Mouse (Mus musculus) gastrocnemius, postnatal 14 days (tissue): ENCODE measurements at regions not wholly inside any gene's neighbourhood (a gene's known extent, or its start where the extent isn't known, plus 50 kb on each side); places are given as distances from the start of the nearest gene placed in this dataset.

Experiments used
- DNase-seq: peaks from one replicate; pipeline ENCODE4 v3.0.0; 2021; ENCODE audit warnings: mixed read lengths
- intact Hi-C: fragments of 180-260 bp; cut with DNase I; formaldehyde crosslinking; loops from one replicate; pipeline ENCODE4 v1.15.1; 2025; ENCODE audit warnings: low total_unique reads

DNA sequence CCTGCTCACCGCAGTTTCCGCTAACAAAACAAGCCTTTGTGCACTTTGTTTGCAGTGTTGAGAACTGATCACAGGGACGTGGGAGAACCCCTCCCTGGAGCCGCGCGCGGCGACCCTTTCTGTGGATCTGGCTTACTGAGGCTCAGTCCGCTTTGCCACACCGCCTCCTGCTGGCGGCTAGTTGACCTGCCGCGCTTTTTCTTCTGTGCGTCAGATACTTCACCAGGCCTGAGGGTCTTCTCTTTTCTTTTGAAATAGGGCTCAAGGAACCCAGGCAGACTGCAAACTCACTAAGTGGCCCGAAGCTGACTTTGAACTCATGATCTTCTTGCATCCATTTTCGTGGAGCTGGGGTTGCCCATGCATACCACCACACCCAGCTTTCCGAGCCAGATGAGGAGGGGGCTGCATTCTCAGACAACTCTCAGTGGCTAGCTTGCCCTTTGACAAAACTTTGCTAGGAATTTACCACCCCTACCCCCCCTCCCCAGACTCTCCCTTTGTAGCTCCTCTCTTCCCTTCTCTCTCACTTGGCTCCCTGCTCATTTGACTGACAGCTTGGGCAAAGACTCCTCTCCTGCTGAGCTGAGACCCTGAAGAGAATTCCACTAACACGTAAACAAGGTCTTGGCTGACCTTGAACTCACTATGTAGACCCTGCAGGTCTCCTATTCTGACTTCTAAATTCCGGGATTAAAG, 109.9 kb downstream of the Sox2 start:
- intact Hi-C loops, result no loop called here
- no peak for DNase-seq

DNA sequence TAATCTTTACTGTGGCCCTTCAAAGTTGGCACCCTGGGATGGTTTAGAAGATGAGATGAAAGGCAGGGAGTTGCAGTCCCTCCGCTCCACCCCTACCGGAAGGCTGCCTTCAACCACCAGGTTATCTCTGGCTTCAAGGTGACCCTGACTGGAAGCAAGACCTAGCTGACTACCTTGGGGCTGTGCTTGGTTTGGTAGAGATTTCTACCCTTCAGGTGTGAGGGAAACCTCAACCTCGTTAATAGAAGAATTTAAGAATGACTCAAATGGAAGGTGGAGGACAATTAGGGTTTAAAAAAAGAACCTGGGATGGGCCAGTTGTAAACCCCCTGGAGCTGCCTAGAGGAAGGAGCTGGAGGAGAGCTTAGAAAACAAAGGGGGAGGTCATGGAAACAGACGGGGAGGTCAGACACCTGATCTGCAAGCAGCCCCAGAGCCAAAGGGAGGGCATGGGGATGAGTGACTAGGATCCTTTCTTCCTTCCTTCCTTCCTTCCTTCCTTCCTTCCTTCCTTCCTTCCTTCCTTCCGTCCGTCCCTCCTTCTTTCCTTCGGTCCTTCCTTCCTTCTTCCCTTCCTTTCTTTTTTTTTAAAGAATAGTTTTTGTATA, 111.1 kb downstream of the Sox2 start:
- DNase-seq, result no peak
- intact Hi-C loops, result no loop called here

DNA sequence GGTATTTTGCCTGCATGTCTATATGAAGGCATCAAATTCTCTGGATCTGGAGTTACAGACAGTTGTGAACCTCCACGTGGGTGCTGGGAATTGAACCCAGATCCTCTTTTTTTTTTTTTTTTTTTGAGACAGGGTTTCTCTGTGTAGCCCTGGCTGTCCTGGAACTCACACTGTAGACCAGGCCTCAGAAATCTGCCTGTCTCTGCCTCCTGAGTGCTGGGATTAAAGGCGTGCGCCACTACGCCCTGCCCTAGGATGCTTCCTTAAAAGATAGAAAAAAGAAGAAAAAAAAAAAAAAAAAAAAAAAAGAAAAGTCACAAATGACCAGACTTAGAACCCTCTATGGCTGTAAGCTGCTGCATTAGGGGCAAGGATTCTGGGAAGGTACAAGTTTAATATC, 111.6 kb downstream of the Sox2 start:
- intact Hi-C loops, result no loop called here

DNA sequence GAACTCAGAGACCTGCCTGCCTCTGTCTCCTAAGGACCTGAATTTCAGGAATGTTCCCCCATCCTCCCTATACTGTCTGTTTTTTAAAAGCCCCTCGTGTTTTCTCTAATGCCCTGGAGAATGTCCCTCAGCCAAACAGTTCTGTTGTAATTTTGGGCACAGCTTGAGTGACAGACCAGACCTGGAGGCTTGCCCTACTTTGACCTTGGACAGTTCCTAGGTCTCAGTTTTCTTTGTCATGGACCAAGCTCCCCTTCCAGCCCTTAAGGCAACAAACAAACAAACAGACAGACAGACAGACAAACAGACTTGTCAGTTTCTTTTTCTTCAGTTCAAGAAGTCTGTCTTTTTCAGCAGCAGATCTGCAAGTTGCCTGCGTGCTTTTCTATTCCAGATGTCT, 114.4 kb downstream of the Sox2 start:
- DNase-seq, result no peak
- intact Hi-C loops, result no loop called here

More for the DNA sequence above, 111.6 kb downstream of the Sox2 start:
- no peak for DNase-seq

DNA sequence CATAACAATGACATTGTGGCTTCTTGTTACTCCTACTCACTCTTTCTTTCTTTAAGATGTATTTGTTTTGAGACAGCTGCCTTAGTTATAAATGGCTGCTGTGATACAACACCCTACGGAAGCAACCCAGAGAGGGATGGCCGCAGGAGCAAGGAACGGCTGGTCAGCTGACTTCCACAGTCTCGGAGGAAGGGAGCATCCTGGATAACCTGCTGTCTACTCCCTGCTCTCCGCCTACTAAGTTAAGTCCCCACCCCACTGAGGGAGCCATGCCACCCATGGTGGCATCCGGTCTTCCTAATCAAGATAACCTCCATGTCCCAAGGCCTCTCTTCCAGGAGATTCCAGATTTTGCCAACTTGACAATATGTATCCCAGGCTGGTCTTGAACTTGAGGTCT, 114.9 kb downstream of the Sox2 start:
- intact Hi-C loops, result no loop called here
- no peak for DNase-seq

DNA sequence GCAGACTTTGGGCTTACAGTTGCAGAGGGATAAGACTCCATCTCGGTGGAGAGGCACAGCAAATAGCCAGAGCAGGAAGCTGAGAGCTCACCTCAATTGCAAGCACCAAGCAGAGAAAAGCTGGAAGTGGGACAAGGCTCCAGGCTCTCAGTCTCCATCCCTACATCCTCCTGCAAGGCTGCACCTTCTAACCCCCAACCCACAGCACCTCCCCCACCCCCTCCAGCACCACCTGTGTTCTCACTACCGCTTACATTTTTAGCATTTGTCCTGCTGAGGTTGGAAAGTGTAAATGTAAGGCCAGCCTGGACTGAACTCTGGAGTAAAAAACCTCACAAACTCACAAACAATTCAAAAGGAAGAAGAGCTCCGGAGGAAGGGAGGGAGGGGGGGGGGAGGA, 119.6 kb downstream of the Sox2 start:
- intact Hi-C loops, result no loop called here
- DNase-seq, result no peak

DNA sequence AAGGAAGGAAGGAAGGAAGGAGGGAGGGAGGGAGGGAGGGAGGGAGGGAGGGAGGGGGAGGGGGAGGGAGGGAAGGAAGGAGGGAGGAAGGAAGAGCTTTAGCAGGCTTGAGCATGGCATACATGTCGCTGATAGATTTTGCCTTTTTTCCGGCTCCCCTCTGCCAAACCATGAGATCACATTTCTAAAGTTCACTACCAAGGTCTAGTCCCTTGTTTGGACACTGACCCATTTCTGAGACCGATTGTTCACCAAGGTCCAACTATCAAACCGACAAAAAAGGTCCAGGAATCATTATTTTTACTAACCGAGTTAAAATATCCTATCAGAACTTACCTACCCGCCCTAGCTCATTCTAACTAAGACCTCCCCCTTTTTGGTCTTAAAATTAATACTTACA, 120.1 kb downstream of the Sox2 start:
- intact Hi-C loops, result no loop called here
- no peak for DNase-seq

DNA sequence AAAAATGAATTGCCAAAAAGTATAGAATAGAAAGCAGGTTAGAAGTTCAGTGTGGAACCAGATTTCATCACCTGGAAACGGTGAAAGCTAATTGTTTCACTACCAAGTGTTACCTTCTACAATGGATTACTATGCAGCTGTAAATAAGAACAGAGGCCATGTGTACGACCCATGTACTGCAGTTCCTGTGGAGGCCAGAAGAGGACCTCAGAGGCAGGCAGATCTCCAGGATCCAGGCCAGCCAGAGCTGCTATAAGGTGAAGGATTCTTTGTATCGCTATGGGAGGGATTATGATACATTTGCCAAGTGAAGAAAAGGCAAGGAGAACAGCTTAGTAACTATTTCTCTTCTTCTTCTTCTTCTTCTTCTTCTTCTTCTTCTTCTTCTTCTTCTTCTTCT, 121.8 kb downstream of the Sox2 start:
- intact Hi-C loops, result no loop called here
- no peak for DNase-seq

DNA sequence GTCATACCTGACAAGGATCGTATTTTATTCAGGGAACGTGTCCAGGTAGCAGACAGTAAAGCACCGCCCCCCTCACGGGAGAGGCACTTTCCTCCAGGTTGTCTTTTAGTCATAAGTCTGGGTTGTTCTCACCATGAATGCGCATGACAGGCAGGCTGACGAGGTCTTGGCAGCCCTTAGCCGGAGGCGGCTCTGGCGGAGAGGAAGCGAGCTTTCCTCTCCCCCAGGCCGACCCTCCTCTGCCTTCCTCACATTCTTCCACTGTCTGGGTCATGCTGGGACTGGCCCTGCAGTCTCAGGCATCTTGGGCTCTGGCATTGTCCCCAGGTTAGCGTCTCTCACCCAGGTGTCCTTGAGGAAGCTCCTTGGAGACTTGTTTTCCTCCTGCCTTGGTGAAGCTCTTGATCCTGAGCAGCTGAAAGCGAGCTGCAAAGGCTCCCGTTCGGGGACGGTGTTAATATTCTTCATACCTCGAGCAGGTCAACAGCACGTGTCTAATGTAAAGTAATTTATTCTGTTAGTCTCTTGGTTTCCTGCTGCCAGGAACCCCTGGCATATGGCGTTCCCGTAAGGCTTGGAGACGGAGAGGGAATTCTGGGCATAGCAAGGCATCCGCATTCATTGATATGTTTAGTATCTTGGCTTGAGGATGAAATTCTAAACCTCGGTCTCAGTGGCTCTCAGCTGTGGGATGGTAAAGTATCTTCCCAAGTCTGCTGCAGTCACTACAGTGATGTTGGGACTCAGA, 123.6 kb downstream of the Sox2 start:
- no peak for DNase-seq
- intact Hi-C loops, result no loop called here

DNA sequence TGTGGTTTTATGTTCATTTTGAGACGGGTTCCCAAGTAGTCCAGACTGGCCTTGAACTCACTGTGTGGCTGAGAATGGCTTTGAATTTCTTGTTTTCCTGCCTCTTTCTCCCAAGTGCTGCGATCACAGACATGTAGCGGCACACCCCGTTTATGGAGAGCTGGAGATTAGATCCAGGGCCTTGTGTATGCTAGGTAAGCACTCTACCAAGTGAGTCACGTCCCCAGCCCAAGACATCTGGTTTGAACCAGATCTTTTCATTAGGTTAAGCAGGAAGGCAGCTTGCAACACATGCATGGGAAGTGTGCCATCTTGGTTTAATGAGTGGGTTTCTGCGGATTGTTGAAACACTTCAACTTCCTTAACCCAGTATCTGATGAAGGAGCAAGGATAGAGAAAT, 131.6 kb downstream of the Sox2 start:
- intact Hi-C loops, result no loop called here
- no peak for DNase-seq

DNA sequence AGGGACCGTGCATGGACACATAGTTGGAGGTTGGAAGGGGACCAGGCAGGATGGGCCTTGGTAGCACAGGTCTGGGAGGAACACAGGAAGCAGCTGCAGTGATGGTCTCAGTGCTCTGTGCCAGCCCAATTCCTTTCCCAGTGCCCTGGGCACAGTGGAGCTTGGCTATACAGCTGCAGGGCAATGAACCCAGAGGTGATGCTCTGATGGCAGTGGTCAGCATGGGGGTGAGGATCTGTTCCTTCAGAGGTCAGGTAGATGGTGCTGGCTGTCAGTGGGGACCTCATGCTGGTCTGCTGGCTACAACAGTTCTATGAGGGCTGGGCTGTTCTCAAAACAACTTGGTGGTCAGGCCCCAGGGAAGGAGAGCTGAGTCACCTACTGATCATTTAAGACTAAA, 133.2 kb downstream of the Sox2 start:
- intact Hi-C loops, result no loop called here

DNA sequence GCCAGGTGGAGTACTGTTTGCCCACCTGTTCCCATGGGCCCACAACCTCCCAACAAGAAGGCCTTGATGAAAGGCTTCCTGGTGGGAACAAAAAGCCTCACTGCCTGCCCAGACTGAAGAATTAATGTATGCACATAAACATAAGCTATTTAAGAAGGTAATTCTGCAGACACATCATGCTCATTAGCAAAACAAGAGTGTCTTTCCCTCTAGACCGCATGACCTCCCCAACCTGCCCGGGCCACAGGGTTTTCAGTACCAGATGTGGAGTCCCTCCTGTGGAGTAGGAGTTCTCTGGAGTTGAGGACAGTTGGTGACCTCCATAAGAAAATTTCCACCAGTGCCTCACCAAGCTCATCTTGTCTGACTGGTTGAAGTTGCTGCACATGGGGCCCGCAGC, 137.0 kb downstream of the Sox2 start:
- DNase-seq, result no peak
- intact Hi-C loops, result no loop called here

More for the DNA sequence above, 133.2 kb downstream of the Sox2 start:
- DNase-seq, result no peak

DNA sequence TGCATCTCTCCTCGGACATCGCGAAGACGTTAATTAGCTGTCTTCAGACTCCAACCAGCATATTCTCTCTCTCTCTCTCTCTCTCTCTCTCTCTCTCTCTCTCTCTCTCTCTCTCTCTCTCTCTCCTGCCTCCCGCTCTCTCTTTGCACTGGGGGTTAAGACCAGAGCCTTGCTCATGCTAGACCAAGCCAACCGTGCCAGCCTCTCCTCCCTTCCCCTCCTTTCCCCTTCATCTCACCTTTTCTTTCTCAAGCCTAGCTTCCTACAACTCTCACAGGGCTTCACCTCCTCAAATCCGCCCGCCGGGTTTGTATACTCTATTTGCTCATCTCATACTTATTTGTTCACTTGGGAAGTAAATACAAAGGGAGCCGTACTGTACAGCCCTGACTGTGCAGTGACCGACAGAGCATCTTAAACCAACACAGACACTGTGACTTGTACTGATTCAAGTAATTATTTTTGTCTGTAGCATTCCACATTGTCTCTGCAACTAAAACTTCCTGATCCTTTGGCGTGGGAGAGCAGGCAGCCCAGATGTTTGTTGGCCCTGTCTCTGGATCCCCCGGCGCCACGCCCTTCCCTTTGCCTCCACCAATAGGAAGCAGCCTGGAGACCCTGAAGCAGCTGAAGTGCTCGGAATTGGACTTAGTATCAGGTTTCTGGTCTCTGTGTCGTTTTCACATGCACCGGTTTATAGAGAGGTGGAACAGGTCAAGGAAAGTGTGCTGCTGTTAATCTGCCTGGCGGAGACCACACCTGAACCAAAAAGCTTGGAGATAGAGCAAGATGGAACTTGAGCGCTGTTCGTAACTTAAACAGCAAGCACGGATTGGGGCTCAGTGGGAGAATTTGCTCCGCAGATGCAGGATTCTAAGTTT, 145.1 kb downstream of the Sox2 start:
- intact Hi-C loops, result no loop called here
- DNase-seq, result peak; percentile 40

DNA sequence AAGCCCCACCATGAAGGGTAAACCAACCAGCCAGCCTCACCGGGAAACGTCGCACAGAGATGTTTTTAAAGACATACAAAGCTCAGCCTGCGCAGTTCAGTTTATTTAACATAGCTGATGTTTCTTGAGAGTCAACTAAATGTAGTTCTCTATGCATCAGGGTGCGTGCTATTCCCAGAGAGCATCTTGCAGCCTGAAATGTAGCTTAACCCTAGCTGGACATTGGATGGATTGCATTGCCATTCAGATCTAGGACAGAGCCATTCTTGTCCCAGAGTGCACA, 145.7 kb downstream of the Sox2 start:
- no peak for DNase-seq
- intact Hi-C loops, result no loop called here

DNA sequence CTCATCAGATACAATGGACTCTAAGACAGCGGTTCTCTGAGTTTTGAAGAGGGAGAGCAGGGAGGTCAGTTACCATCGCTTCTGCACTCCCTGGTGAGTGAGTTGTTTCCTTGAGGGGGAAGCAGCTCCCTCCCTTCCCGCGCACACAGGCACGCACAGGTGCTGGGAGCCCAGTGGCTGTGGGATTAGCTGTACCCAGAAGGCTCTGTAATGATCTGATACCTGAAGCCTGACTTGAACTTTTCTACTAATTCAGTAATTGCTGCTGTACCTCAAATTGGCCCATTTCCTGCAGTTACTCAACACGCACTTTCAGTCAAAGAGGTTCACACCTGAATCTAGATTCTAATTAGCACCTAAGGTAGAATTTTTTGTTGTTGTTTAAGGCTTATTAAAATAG, 158.6 kb downstream of the Sox2 start:
- no peak for DNase-seq
- intact Hi-C loops, result no loop called here

DNA sequence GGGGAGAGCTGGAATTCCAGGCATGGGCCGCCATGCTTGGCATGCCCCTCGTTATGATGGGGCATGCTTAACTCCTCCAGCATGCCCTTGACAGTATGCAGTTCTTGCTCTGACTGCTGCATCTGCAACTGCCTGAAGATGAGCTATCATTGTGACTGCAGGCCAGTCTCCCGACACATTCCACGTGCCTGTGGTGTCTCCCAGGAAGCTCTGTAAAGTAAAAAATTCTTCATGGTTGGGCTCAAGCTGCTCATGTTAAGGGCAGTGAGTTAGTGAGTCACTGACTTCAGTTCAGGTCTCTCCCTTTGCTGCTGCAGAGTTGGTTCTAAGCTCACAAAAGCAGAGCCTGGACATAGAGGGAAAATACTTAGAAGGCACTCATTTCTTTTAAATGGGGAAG, 161.5 kb downstream of the Sox2 start:
- intact Hi-C loops, result no loop called here

DNA sequence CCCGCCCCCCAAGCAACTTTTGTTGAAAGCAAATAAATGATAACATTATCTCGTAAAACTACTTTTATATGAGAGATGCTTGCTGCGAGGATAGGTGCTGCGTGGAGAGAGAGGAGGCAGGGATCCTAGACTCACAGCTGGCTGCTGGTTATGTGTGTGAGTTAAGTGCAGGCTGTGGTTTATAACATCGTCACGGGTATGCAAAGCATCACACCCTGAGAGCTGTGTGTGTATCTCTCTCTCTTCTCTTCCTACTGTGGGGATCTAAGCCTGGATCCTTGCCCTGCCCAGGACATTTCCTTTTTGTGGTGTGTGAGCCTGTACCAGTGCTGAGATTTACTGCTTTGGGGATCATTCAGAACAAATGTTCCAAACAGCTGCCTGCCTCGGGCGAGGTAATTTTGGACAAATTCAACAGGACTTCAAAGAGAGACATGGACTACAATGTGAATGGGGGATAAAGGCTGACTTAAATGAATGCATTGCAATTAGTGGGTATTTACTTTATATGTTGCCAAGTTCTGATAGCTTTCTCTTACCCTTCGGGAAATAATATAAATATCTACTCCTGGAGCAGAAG, 162.9 kb downstream of the Sox2 start:
- no peak for DNase-seq
- intact Hi-C loops, result no loop called here

More for the DNA sequence above, 161.5 kb downstream of the Sox2 start:
- no peak for DNase-seq

DNA sequence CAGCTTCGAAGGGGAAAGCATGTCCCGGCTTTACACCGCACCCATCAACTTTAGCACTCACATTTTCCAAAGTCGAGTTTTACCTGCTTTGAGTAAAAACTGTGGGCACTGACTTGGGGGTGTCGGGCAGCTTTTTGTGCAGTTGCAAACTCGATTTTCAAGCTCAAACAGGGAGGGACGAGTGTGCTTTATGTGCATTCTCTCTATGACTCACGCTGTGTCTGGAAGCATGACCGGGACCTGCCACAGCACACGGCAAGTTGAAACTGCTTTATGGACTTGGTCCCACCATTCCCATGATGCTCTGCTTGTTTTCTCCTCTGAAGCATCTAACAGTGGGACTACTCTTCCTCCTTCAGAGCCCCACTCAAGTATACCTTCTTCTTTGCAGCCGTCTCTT, 174.8 kb downstream of the Sox2 start:
- intact Hi-C loops, result no loop called here

DNA sequence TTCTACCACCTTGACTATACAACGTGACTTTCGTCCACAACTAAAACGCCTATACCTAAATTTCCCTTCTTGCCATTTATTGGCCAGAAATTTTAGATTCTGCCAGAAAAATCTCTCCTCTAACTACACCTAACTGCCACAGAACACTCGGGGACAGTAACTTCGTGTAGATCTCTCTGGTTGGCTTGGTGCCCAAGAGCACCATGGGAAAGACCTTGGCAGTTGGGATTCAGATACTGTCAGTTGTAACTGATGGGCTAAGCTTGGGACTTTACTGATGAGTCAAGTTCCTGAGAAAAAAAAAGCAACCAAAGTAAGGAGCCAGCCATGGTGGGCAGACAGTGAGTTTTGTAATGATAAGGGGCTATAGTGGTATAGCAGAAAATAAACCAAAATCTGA, 176.2 kb downstream of the Sox2 start:
- no peak for DNase-seq
- intact Hi-C loops, result no loop called here

More for the DNA sequence above, 174.8 kb downstream of the Sox2 start:
- DNase-seq, result no peak
